Mouse (Mus musculus) CD4-positive helper T cell, adult 2 months (primary cell): ENCODE measurements around the gene Serpinf1.

Experiments
- DNase-seq: peaks from one replicate; pipeline ENCODE4 v3.0.0-alpha.2; 2012; ENCODE audit warnings: low read depth, missing footprints, low spot score

Serpinf1 gene

GRCm38 (mm10) chr11:75455041-75455736 is 32.7 kb upstream of the Serpinf1 start:
- DNase-seq: peak; percentile 45

GRCm38 (mm10) chr11:75453991-75454930 is 31.8 kb upstream of the Serpinf1 start, which contains the start of gene Wdr81:
Gene Wdr81, minus strand, starts transcription at chr11:75454717.
- peak; percentile 91 for DNase-seq

- DNase-seq: no peak
Measured at GRCm38 (mm10) chr11:75452812-75453557, 30.5 kb upstream of the Serpinf1 start.

- DNase-seq: no peak
Measured at GRCm38 (mm10) chr11:75452081-75452480, 29.6 kb upstream of the Serpinf1 start.

GRCm38 (mm10) chr11:75450936-75451335 is 28.4 kb upstream of the Serpinf1 start:
- DNase-seq: no peak

- no peak for DNase-seq
Measured at GRCm38 (mm10) chr11:75450304-75450908, 27.9 kb upstream of the Serpinf1 start.

- DNase-seq: no peak
Measured at GRCm38 (mm10) chr11:75449695-75450094, 27.2 kb upstream of the Serpinf1 start.

- no peak for DNase-seq
Measured at GRCm38 (mm10) chr11:75448575-75448974, 26.1 kb upstream of the Serpinf1 start.

- DNase-seq: no peak
Measured at GRCm38 (mm10) chr11:75443711-75444110, 21.2 kb upstream of the Serpinf1 start.

- no peak for DNase-seq
Measured at GRCm38 (mm10) chr11:75441601-75442000, 19.1 kb upstream of the Serpinf1 start.

- DNase-seq: no peak
Measured at GRCm38 (mm10) chr11:75441034-75441433, 18.5 kb upstream of the Serpinf1 start.

GRCm38 (mm10) chr11:75439951-75440350 is 17.4 kb upstream of the Serpinf1 start:
- no peak for DNase-seq

- no peak for DNase-seq
Measured at GRCm38 (mm10) chr11:75439363-75439762, 16.9 kb upstream of the Serpinf1 start, which contains the start of gene Serpinf2. Gene Serpinf2, minus strand, starts transcription at chr11:75439591.

- DNase-seq: no peak
Measured at GRCm38 (mm10) chr11:75438804-75439203, 16.3 kb upstream of the Serpinf1 start.

- no peak for DNase-seq
Measured at GRCm38 (mm10) chr11:75438194-75438593, 15.7 kb upstream of the Serpinf1 start.

GRCm38 (mm10) chr11:75434138-75434537 is 11.6 kb upstream of the Serpinf1 start:
- no peak for DNase-seq

GRCm38 (mm10) chr11:75431307-75431706 is 8.8 kb upstream of the Serpinf1 start:
- DNase-seq: no peak

GRCm38 (mm10) chr11:75429019-75429705 is 6.7 kb upstream of the Serpinf1 start:
- peak; percentile 68 for DNase-seq

GRCm38 (mm10) chr11:75424459-75424858 is 2.0 kb upstream of the Serpinf1 start:
- DNase-seq: no peak

- no peak for DNase-seq
Measured at GRCm38 (mm10) chr11:75424033-75424432, 1.5 kb upstream of the Serpinf1 start.

- no peak for DNase-seq
Measured at GRCm38 (mm10) chr11:75423091-75423490, 590 bp upstream of the Serpinf1 start.
